Mouse (Mus musculus): ENCODE measurements around the gene Hist1h4a. TPM values are rescaled to one million over a fixed set of nuclear protein-coding genes. Genes with fewer than 3 reads are reported as not detected.

Gene Hist1h4a
- total RNA-seq (2023), result 122 TPM

DNA sequence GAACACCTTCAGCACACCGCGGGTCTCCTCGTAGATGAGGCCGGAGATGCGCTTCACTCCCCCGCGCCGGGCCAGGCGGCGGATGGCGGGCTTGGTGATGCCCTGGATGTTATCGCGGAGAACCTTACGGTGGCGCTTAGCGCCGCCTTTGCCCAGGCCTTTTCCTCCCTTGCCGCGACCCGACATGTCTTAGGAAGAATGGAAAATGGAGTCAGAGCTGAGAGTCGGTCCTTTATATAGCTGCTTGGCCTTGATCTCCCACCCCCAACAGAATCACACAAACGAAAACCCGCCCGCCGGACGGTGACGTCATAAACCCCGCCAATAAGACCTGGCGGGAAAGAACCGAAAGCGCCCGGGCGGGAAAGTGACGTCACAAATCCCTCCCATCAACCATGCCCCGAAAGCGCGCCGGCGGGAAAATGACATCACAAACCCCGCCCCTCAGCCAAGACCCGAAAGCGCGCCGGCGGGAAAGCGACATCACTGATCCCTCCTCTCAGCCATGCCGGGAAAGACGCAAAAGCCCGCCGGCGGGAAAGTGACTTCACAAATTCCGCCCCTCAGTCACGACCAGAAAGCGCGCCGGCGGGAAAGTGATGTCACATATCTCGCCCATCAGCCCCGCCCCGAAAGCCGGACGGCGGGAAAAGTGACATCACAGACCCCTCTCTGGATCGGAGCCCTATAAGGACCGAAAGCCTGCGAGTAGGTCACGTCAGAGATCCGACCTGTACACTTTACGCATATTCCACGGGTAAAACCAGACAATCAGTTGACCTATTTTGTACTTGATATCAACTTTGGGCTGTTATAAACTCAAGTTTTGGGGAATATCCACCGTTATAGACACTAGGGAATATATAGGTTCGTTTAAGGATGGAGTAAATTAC is at the start of gene Hist1h4a:
Hist1h4a (minus strand) TSS at position 259 of the 893 bp plus-strand sequence.

DNA sequence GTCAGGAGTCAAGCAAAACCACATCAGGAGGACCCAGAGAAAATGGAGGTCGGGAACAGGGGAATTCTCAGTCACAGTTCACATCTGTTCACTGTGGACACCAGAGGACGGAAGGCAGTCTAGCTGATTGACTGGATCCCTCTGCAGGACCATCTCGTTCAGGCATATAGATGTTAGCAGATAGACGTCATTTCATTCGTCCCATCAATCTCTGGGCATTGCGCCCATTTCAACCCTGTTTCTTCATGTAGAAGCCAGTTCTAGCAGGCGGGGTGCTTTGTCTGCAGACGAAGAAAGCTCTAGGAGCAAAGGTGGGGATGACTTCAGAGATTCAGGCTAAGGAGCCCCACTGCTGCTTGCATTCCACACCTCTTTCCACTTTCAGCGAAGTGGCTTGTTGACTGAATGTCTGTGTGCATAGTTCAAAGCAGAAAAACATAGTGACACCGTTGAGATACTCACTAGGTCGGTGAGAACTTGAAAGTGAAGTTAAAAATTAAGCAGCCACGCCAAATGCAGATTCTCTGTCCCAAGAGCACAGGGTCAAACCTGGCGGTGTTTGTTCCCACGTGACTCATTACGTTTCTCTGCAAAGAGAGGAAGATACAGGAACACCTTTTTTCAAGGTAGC is 45.5 kb upstream of the Hist1h4a start, which contains the start of gene Slc17a2:
Slc17a2 (plus strand) TSS at position 572 of the 631 bp plus-strand sequence.

DNA sequence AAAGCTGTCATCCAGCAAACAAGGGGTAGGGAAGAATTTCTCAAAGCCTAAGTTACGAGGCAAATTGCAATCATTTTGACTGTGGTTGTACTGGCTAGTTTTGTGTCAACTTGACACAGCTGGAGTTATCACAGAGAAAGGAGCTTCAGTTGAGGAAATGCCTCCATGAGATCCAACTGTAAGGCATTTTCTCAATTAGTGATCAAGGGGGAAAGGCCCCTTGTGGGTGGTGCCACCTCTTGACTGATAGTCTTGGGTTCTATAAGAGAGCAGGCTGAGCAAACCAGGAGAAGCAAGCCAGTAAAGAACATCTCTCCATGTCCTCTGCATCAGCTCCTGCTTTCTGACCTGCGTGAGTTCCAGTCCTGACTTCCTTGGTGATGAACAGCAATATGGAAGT is 8.6 kb upstream of the Hist1h4a start, which contains the start of gene Trim38:
Trim38 (plus strand) TSS at position 301 of the 400 bp plus-strand sequence.

DNA sequence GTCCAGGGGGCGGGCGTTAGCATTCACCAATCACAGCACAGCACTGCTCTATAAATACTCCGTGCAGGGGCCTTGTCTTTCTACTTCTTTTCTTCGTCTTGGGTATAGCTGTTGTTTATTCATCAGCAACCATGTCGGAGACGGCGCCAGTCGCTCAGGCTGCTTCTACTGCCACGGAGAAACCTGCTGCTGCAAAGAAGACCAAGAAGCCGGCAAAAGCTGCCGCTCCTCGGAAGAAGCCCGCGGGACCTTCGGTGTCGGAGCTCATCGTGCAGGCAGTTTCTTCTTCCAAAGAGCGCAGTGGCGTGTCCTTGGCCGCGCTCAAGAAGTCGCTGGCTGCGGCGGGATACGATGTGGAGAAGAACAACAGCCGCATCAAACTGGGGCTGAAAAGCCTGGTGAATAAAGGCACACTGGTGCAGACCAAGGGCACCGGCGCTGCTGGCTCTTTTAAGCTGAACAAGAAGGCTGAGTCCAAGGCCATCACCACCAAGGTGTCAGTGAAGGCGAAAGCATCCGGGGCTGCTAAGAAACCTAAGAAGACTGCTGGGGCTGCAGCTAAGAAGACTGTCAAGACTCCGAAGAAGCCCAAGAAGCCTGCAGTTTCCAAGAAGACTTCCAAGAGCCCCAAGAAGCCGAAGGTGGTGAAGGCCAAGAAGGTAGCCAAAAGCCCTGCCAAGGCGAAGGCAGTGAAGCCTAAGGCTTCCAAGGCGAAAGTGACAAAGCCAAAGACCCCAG is 2.7 kb upstream of the Hist1h4a start, which contains the start of gene Hist1h1a:
Hist1h1a (plus strand) TSS at position 81 of the 738 bp plus-strand sequence.

DNA sequence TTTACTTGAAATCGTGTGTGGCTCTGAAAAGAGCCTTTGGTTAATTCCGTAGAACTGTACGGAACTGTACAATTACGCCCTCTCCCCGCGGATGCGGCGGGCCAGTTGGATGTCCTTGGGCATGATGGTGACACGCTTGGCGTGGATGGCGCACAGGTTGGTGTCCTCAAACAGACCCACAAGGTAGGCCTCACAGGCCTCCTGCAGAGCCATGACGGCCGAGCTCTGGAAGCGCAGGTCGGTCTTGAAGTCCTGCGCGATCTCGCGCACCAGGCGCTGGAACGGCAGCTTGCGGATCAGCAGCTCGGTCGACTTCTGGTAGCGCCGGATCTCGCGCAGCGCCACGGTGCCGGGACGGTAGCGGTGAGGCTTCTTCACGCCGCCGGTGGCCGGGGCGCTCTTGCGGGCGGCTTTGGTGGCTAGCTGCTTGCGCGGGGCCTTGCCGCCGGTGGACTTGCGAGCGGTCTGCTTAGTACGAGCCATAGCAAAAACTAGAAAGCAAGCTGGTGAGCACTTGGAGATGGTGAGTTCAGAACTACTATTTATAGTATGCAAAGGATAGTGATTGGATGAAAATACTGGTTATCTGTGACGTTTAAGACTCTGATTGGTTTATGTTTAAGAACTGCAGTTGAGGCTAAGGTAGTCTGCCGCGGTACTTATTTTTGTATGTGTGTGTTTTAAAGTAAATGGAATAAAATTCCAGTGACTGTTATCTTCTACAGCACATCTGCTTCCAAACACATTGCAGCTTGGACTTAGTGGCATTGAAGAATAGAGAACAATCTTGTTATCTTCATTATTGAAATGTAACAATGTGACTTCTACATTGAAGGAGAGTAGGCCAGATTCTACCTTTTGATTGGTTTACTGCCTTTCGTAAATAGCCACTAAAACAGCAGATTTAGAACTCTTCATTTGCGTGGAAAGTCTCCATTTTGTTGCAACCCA is 1.1 kb upstream of the Hist1h4a start, which contains the start of gene Hist1h3a:
Hist1h3a (minus strand) TSS at position 516 of the 951 bp plus-strand sequence.

DNA sequence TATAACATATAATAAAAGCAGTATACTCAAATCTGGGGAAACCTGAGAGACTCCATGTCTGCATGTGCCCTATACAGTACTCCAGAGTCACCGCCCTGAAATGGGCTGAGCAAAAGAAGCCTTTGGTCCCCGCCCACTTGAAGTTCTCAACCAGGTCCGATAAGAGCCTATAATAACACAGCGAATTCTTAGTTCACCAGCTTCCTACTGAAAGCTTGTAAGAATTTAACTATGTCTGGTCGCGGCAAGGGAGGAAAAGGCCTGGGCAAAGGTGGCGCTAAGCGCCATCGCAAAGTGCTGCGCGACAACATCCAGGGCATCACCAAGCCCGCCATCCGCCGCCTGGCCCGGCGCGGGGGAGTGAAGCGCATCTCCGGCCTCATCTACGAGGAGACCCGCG is 4.2 kb downstream of the Hist1h4a start, which contains the start of gene Hist1h4b:
Hist1h4b (plus strand) TSS at position 224 of the 400 bp plus-strand sequence.

DNA sequence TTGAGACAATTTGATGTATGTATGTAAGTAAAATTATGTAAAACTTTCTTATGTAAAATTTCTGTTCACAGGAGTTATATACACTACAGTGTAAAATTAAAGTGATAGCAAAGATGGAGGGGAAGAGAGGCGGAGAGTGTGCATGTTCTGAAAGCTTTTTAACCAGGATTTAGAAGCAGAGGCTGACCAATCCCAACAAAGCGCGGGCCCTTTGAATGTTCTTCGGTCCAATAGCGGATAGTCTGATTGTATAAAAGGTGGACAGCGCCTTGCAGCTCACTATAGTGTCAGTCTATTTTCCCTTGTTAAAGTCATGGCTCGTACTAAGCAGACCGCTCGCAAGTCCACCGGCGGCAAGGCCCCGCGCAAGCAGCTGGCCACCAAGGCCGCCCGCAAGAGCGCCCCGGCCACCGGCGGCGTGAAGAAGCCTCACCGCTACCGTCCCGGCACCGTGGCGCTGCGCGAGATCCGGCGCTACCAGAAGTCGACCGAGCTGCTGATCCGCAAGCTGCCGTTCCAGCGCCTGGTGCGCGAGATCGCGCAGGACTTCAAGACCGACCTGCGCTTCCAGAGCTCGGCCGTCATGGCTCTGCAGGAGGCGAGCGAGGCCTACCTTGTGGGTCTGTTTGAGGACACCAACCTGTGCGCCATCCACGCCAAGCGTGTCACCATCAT is 8.8 kb downstream of the Hist1h4a start, which contains the start of gene Hist1h3b:
Hist1h3b (plus strand) TSS at position 201 of the 675 bp plus-strand sequence.

DNA sequence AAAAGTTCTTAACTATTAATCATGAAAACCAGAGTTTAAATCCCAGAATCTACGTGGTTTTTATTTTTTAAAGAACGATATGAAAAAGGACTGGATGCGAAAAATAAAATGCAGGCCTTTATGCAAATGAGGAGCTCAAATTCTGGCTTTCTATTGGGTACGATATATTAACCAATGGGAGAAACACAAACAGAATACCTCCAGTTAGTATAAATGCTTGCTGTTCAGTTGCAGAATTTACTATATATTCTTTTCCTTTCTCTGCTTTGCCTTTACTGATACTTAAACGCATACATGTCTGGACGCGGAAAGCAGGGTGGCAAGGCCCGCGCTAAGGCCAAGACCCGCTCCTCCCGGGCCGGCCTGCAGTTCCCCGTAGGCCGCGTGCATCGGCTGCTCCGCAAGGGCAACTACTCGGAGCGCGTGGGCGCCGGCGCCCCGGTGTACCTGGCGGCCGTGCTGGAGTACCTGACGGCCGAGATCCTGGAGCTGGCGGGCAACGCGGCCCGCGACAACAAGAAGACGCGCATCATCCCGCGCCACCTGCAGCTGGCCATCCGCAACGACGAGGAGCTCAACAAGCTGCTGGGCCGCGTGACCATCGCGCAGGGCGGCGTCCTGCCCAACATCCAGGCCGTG is 10.1 kb downstream of the Hist1h4a start, which contains the start of gene Hist1h2ab:
Hist1h2ab (plus strand) TSS at position 288 of the 639 bp plus-strand sequence.

DNA sequence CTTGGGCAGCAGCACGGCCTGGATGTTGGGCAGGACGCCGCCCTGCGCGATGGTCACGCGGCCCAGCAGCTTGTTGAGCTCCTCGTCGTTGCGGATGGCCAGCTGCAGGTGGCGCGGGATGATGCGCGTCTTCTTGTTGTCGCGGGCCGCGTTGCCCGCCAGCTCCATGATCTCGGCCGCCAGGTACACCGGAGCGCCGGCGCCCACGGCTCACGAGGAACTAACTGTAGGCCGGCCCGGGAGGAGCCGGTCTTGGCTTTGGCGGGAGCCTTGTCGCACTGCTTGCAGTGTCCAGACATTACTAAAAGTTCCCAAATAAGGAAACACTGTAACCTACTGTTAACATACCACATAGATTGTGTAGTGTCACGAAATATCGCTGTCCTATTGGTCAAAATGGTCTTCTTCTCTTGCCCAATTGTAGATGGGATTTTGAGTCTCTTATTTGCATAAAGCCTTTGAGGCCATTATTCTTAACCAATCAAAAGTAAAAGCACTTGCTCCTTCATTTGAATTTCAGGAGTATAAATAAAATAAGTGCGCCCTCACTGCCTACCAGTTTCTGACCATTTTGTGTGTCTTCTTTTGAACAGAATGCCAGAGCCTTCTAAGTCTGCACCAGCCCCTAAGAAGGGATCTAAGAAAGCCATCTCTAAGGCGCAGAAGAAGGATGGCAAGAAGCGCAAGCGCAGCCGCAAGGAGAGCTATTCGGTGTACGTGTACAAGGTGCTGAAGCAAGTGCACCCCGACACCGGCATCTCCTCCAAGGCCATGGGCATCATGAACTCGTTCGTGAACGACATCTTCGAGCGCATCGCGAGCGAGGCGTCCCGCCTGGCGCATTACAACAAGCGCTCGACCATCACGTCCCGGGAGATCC is 14.6 kb downstream of the Hist1h4a start, which contains the start of gene Hist1h2bb:
Hist1h2bb (plus strand) TSS at position 534 of the 880 bp plus-strand sequence.

DNA sequence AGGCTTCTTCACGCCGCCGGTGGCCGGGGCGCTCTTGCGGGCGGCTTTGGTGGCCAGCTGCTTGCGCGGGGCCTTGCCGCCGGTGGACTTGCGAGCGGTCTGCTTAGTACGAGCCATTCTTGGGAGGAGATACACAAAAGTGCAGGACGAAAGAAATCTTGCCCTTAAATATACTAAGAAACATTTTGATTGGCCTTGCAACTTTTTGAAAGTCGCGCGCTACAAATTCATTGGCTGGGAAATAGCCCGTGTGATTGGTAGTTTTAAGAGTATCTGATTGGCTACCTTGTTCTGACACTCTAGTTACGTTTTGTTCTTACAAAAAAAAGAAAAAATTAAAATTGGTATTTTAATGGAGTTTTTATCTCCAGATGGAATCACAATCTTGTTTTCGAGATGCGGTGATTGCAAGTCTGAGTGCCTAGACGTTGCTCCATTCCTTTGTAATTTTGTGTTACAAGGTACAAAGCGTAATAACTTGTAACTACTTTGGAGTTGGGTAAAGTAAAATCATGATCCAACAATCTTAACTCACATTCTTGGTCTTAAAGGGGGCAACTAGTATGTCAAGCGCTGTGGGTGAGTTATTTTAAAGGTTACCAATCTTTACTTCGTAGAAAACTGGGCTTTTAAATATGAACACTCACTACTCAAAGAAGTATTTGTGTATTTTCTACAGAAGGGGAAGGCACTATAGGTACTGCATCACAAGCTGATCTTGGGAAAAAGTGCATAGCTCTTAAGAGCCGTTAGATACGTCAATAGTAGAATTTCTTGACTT is 15.5 kb downstream of the Hist1h4a start, which contains the start of gene Hist1h3c:
Hist1h3c (minus strand) TSS at position 222 of the 781 bp plus-strand sequence.

DNA sequence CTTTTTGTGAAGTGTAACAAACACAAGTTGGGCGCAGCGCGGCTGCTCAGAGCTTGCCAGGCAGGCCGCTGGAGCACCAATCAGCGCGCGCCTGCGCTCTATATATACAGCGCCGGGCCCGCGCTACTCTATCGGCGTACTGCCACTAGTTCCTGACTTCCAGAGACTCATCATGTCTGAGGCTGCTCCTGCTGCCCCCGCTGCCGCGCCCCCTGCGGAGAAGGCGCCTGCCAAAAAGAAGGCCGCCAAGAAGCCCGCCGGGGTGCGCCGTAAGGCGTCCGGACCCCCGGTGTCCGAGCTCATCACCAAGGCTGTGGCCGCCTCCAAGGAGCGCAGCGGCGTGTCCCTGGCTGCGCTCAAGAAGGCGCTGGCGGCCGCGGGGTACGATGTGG is 22.4 kb downstream of the Hist1h4a start, which contains the start of gene Hist1h1c:
Hist1h1c (plus strand) TSS at position 132 of the 392 bp plus-strand sequence.

Other genes starting within 250 kb of the Hist1h4a start
- gene Hist1h4h, start 230.2 kb downstream of the Hist1h4a start, total RNA-seq (2023), result 235 TPM
- 10.3 TPM for gene Hist1h2af, start 227.3 kb downstream of the Hist1h4a start, total RNA-seq (2023)
- 2.5 TPM for gene Hist1h3g, start 225.8 kb downstream of the Hist1h4a start, total RNA-seq (2023)
- gene Hist1h2bh, start 217.8 kb downstream of the Hist1h4a start, total RNA-seq (2023), result 3.6 TPM
- gene Hist1h3f, start 217.2 kb downstream of the Hist1h4a start, total RNA-seq (2023), result 57.2 TPM
- gene Hist1h4f, start 209.6 kb downstream of the Hist1h4a start, total RNA-seq (2023), result 35.5 TPM
- 8.0 TPM for gene Hist1h1d, start 208.0 kb downstream of the Hist1h4a start, total RNA-seq (2023)
- 113 TPM for gene Hist1h3e, start 198.9 kb downstream of the Hist1h4a start, total RNA-seq (2023)
- gene Hist1h2ae, start 190.0 kb downstream of the Hist1h4a start, total RNA-seq (2023), result 10.3 TPM
- gene Hist1h2bg, start 189.8 kb downstream of the Hist1h4a start, total RNA-seq (2023), result 137 TPM
- gene Hist1h2bf, start 187.0 kb downstream of the Hist1h4a start, total RNA-seq (2023), result 88.7 TPM
- gene Hist1h2ad, start 186.8 kb downstream of the Hist1h4a start, total RNA-seq (2023), result 2.5 TPM
- gene Hist1h3d, start 185.5 kb downstream of the Hist1h4a start, total RNA-seq (2023), result 2.8 TPM
- gene Hist1h4d, start 179.6 kb downstream of the Hist1h4a start, total RNA-seq (2023), result 122 TPM
- 14.7 TPM for gene Hist1h2be, start 140.1 kb downstream of the Hist1h4a start, total RNA-seq (2023)
- 187 TPM for gene Hist1h1e, start 138.7 kb downstream of the Hist1h4a start, total RNA-seq (2023)
- 6.8 TPM for gene Hist1h2ac, start 77.3 kb downstream of the Hist1h4a start, total RNA-seq (2023)
- gene Hist1h2bc, start 77.0 kb downstream of the Hist1h4a start, total RNA-seq (2023), result 7.9 TPM
- not detected for gene Hist1h1t, start 65.4 kb downstream of the Hist1h4a start, total RNA-seq (2023)
- gene Hist1h4c, start 62.8 kb downstream of the Hist1h4a start, total RNA-seq (2023), result 147 TPM
- 2.7 TPM for gene Hfe, start 50.4 kb downstream of the Hist1h4a start, total RNA-seq (2023)
- gene Hist1h1c, start 22.4 kb downstream of the Hist1h4a start, total RNA-seq (2023), result 839 TPM
- 4.1 TPM for gene Hist1h3c, start 15.6 kb downstream of the Hist1h4a start, total RNA-seq (2023)
- 15.1 TPM for gene Hist1h2bb, start 14.5 kb downstream of the Hist1h4a start, total RNA-seq (2023)
- gene Hist1h2ab, start 10.1 kb downstream of the Hist1h4a start, total RNA-seq (2023), result 16.9 TPM
- 17.1 TPM for gene Hist1h3b, start 9.0 kb downstream of the Hist1h4a start, total RNA-seq (2023)
- gene Hist1h4b, start 4.2 kb downstream of the Hist1h4a start, total RNA-seq (2023), result 49.5 TPM
- 170 TPM for gene Hist1h3a, start 1.2 kb upstream of the Hist1h4a start, total RNA-seq (2023)
- gene Hist1h1a, start 2.4 kb upstream of the Hist1h4a start, total RNA-seq (2023), result 23.5 TPM
- not detected for gene Trim38, start 8.7 kb upstream of the Hist1h4a start, total RNA-seq (2023)
- not detected for gene Slc17a2, start 45.8 kb upstream of the Hist1h4a start, total RNA-seq (2023)
- gene Slc17a3, start 78.2 kb upstream of the Hist1h4a start, total RNA-seq (2023), result not detected
- gene Slc17a1, start 106.5 kb upstream of the Hist1h4a start, total RNA-seq (2023), result not detected
- gene Slc17a4, start 153.8 kb upstream of the Hist1h4a start, total RNA-seq (2023), result not detected
- not detected for gene Hist1h2ba, start 172.9 kb upstream of the Hist1h4a start, total RNA-seq (2023)
- not detected for gene Hist1h2aa, start 173.2 kb upstream of the Hist1h4a start, total RNA-seq (2023)
- not detected for gene Scgn, start 230.0 kb upstream of the Hist1h4a start, total RNA-seq (2023)

All from CD8-positive naive resting alpha-beta T cell, adult 57 days (primary cell).